Mouse (Mus musculus) spleen, adult 18-20 months (tissue): ENCODE measurements around the gene Ankrd12.

ENCODE experiments used
- DNase-seq, 2 experiments: peaks; one replicate each; pipeline ENCODE4 v3.0.0; 2022; ENCODE audit warnings: mixed read lengths in 2 of 2

The Ankrd12 gene

DNA sequence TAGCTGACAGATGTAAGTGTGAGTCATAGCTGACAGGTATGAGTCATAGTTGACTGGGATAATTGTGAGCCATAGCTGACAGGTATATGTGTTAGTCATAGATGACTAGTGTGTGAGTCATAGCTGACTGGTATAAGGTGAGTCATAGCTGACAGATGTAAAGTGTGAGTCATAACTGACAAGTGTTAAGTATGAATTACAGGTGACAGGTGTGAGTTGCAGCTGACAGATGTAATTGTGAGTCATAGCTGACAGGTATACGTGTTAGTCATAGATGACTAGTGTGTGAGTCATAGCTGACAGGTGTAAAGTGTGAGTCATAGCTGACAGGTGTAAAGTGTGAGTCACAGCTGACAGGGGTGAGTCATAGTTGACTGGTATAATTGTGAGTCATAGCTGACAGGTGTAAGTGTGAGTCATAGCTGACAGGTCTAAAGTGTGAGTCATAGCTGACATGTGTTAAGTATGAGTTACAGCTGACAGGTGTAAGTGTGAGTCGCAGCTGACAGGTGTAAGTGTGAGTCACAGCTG is 115.2 kb downstream of the Ankrd12 start:
- DNase-seq: no peak

DNA sequence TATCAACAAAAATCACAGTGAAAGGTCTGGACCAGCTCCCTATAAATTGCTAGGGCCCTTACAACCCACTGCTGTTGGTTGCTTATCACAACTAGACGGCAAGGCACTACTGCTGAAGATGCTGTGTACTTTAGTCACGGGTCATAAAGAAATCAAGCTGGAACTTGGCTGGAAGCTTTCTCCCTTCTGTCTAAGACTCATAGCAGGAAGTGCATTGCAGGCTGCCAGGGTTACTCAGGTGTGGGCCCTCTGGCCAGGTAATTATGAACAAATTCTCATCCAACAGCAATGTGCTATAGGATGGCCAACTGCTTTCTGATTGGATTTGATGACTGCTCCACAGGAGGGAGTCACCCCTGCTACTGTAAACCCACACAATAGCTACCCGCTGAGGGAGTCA is 117.9 kb downstream of the Ankrd12 start:
- DNase-seq: no peak

DNA sequence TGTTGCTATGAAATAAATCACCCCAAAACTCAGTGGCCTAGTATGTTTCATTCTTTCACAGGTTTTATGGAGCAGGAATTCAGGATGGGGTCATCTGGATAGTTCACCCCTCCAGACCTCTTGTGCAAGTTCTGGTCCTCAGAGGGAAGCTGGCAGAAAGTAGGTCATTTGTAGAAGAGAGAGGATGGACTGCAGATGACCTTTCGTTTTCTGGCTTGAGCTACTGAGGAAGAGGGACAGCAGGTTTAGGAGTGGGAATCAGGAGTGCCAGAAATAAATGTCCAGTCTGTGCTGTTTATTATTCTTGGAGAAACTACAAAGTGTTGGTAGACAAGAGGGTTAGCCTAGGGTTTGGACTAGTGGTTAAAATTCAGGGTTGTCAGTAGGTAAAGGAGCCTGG is 118.5 kb downstream of the Ankrd12 start:
- DNase-seq: no peak

DNA sequence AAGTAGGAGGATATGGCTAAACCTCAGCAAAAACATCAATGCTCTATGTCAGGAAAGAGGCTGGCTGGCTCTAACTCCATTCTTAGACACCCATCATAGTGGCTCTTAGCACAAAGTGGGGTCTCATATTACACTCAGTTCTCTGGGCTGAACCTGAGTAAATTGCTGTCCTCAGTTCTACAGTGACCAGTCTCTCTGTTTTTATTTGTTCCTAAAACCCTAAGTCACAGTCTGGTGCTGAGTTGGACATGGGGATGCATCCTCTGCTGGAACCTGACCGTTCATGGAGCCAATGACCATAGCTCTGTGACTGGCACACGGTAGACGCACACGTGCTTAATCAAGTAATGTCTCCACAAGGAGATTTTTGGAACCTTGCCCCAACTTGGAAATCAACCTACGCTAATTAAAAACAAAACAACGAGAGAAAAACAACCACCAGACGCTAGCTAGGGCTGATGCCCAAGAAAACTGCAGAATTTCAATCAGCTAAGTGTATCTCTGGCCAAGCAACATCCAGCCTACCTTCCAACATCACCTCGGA is 119.0 kb downstream of the Ankrd12 start:
- no peak for DNase-seq

DNA sequence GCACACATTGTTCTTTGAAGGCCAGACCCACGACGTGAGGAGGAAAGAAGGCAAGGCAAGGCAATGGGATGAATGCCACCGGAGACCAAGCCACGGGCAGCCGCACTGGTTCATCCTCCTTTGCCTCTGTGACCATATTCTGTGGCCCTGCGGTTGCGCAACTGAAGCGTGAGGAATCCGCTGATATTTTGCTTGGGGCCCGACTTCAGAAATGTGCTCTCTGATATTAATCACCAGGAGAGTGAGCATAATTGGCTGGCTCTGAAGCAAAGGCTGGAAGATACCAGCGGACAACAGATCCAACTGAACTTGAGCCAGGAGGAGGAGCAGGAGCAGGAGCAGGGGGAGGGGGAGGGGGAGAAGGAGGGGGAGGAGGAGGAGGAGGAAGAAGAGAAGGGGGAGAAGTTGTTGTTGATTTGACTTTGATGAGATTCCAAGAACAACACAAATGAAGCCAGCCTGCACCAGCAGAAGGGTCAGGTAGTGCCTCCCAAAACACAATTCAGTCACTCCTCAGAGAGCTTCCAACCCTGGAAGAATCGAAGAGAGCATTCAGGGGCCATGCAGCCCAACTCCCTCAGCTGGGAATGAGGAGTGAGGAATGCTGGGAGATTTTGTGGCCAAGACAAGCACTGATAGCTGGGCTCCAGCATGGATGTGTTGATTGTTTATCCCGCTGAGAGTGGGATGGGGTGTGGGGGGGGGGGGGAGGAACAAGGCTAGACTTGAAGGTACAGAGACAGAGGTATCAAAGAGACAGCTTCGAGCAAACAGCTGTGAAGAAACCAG is 119.7 kb downstream of the Ankrd12 start:
- no peak for DNase-seq

DNA sequence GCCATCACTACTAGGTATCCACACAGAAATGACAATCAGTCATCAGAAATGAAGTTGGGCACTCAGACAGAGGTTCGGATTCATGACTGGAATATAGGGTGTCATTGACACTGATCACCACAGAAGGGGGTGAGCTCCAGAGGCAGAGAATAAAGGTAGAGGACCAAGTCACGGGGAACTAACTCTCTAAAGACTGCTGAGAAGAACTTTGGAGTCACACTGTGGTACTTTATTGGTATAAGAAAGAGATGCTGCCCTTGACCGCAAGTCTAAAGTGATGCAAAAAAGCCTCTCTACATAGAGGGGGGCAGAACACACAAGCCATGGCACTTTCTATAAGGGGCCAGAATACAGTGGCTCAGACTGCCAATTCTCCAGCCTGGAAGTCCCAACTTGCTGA is 120.7 kb downstream of the Ankrd12 start:
- no peak for DNase-seq

DNA sequence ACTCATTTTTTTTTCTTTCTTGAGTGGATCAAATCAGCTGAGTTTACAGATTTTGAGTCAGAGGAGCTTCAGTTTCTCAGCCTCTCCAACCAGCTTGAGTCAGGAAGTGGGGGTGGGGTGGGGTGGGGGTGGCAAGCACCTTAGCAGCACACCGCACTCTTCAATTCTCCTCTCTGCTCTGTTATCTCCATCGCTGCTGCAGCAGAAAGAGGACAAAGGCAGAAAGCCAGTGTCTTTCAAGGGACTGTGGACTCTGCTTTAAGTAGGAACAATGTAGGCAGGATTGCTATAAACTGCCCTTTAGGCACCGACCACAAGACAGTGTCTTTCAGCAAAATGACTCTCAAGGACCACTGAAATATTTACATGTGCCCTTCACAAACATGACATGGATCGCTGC is 122.9 kb downstream of the Ankrd12 start:
- no peak for DNase-seq

DNA sequence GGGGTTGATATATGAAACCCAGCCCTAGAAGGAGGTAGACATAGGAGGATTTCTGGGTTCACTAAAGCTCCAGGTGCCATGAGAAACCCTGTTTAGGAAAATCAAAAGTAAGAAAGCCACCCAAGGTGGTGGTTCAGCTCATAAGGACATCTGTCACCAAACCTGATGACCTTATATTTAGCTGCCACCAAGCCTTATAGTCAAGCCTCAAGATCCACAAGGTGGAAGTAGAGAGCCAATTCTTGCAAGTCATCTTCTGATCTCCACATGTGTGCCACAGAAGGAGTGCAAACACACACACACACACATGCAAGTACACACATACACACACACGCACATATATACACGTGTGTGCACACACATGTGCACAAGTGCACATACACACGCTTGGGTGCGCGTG is 124.8 kb downstream of the Ankrd12 start:
- DNase-seq: no peak

DNA sequence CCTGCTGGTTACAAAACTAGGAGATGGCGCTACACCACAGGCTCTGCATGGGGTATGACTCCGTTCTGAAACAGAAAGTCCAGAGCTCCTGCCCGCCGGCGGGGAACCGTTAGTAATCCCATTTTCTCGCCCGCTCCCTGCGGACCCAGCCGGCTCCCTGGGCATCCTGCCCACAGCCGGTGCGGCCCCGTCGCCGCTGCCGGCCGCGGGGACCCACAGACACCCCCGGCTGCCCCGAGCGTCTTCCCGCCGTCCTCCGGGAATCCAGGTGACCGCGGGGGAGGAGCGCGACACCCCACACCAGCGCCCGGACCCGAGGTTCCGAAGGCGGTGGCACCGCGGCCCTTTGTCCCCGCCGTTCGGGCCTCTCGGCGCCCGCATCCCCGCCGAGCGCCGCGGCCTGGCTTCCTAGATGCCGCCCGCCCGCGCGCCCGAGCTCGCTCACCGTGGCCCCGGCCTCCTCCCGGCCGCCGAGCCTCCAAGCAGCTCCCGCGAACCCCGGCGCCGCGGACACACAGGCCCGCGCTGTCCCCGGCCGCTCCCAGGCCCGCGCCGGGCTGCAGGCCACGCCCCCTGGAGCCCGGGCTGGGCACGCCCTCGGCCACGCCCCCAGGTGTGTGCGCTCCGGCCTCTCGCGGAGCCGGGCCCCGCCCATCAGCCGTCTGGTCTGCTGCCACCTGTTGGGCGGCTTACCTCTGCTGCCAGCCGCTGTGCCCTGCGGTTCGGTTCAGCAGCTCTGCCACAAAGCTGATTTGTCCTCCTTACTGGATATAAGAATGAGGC is 126.1 kb downstream of the Ankrd12 start, which contains the start of gene Twsg1:
Twsg1 (minus strand) TSS at position 605 of the 783 bp plus-strand sequence.
- peak; percentile 93 to 98 for DNase-seq

DNA sequence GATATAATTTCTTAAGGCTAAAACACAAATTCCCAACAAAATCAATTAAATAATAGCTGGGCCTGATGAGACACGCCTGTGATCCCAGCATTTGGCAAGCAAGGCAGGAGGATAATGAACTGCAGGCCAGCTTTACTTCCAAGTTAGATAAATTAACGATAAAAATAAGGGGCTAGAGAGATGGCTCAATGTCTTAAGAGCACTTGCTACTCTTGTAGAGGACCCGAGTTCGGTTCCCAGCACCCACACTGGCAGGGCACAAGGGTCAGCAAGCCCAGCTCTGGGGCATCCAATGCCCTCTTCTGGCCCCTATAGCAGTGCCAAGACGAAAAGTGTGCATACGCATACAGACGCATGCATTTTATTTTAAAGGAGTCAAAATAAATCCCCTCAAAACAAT is 126.7 kb downstream of the Ankrd12 start:
- DNase-seq: no peak

DNA sequence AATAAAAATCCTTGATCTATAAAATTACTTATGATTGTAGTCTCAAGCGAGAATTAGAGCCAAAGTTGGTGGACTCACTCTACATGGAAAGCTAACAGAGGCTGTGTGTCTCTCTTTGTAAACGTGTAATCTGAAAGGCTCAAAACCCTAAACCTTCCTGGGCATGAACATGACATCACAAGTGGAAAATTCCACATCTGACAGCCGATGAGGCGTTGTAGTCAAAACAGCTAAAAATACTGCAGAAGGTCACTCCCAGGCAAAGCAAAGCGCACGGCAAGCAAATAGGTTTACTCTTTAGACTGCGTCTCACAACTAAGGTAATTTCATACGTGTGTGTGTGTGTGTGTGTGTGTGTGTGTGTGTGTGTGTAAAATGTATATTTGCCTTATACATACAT is 129.6 kb downstream of the Ankrd12 start:
- no peak for DNase-seq

DNA sequence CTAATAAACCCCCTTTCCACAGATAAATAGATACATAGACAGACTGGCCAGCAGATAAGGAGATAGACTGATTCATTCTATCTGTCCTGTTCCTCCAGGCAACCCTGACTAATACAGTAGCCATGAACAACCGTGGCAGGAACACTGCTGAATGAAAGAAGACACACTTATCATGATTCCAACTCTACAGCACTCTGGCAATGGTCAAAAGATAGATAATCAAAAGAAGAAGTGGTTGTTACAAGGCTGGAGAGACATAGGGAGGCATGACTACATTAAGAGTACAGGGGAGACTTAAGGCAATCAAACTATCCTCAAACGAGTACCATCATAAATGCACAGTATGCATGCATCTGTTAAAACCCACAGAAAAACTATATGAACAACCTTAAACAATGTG is 131.5 kb downstream of the Ankrd12 start:
- no peak for DNase-seq

DNA sequence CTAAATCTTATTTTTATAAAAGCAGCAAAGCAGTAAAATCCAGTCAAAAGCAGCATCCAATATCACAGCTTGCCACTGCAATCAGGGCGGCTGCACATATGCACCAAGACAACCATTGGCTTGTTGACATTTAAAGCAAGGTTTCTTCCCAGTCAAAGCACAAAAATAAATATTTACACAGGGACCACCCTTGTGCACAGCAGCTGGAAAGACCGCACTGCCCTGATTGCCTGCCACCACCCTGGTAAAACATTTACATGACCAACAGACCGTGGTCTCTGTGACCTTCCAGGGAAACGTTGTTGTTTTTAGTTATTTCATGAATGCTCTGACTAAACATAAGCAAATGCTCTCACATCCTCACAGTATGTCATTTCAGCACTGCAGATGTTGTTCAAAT is 134.5 kb downstream of the Ankrd12 start:
- DNase-seq: no peak

DNA sequence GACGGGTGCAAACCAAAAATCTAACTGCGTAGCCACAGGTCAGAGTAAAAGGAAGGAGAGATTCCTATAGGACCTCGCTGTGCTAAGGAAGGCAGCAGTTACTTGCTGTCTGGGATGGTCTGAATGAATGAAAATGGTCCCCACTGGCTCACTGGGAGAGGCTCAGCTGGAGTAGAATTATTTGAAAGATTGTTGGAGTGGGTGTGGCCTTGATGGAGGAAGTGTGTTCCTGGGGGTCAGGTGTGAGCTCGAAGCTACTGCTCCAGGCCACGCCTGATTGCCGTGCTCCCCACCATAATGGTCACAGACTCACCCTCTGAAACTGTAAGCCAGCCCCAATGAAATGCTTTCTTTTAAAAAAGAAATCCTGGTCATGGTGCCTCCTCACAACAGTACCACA is 135.6 kb downstream of the Ankrd12 start:
- no peak for DNase-seq

DNA sequence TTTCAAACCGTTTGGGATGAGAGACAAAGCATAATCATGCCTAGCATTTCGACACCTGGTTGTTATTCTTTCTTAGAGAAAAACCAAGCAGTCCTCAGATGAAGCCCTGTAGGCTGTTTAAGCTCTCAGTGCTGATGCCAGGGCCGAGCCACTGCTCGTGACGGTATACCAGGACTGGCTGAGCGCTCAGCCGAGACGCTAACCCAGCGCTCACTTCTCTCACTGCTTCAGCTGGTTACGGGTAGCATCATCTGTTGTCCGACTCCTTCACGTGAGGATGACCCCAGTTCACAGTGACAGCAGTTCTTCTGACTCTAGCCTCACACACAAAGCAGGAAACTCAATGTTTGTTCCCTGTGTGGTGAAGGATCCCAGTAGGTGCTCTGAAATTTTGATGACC is 136.7 kb downstream of the Ankrd12 start:
- DNase-seq: no peak

DNA sequence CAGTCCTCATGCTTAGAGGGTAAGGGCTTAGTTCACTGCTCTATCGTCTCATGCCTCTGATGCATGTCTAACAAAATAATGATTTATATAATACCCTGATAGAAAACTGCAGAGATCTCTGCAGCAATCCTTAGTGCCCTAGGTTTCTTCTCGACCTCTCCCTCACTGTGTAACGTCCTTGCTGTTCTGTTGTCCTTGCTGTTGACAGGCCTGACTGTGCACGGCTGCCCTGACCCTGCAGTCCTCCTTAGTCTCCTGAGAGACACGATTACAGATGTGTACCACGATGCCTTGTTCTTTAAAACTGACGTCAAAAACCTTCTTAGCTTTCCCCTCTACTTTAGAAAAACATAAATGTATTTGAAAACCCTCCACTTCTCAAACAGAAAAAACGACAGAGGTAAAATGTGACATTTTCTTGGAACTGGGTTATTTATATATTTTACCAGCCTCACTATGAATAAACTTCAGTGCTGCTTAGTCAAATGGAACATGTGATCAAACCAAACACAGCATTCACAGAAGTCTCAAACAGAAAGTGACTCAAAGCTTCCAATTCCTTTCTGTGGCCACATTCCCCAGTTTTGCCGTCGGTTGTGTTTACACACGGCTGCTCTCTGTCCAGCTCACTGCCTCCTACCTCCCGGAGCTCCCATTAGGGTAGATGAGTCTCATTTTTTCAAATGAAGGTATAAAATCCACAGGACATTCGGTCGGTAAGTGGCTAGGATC is 137.3 kb downstream of the Ankrd12 start:
- no peak for DNase-seq

DNA sequence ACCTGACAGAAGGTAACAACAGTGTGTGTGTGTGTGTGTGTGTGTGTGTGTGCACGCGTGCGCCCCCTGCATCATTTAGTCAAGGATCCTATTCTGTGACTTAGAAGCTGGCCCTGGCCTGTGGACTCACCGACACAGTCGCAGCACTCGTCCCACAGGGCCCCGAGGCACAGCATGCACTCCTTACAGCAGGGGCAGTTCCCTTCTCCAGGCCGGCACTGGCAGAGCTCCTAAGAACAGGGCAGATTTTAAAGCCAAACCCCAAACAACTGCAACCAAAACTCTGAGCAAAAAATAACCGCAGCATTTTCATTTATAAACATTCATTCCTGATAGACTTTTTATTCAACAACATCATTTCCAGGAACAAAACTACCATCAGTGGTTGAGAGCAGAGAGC is 139.2 kb downstream of the Ankrd12 start:
- DNase-seq: no peak

DNA sequence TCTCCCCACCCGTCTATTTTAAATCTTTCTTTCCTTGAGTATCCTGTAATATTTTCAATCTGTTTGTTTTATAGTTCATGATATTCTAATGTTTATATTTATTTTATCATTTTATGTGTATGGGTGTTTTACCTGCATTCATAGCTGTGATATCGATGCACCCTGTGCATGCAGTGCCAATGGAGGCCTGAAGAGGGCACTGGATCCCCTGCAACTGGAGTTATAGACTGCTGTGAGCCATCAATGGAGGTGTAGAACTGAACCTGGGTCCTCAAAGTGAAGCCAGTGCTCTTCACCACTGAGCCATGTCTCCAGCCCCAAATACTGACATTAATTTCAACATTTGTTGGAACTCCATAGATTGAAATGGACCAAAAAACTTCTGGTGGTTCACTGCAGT is 143.1 kb downstream of the Ankrd12 start:
- no peak for DNase-seq

DNA sequence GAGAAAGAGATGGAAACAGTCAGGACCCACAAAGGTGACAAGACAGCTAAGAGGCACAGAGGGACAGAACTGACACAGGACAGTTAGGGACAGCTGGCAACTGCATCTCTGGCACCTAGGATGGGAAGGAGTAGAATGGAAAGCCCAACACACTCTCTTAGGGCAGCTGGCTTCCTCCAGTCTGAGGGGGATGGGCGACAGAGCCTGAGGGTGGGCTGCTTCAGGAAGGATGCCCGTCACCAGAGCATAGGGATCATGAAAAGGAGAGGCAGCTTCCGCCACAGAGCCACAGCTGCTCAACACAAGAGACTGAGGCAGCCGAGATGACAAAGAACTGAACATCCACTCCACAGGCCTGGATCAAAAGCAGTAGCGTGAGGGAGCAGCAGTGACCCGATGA is 145.4 kb downstream of the Ankrd12 start:
- DNase-seq: no peak

DNA sequence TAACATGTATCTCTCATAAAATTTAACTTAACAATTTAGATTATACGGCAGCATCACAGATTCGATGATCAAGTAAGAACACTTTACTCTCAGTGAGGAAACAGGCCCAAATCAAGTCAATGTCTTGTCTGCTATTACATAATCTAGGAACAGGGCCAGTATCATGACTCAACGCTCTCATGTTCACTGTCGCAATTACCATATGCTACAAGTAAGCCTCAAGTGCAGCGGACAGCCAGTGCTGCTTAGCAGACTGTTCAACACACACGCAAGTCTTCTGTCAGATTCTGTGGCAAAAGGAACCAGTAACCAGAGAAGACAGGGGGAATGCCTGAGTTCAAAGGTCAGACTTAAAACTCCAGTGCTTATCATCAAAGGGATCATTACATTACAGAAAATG is 145.9 kb downstream of the Ankrd12 start:
- no peak for DNase-seq

DNA sequence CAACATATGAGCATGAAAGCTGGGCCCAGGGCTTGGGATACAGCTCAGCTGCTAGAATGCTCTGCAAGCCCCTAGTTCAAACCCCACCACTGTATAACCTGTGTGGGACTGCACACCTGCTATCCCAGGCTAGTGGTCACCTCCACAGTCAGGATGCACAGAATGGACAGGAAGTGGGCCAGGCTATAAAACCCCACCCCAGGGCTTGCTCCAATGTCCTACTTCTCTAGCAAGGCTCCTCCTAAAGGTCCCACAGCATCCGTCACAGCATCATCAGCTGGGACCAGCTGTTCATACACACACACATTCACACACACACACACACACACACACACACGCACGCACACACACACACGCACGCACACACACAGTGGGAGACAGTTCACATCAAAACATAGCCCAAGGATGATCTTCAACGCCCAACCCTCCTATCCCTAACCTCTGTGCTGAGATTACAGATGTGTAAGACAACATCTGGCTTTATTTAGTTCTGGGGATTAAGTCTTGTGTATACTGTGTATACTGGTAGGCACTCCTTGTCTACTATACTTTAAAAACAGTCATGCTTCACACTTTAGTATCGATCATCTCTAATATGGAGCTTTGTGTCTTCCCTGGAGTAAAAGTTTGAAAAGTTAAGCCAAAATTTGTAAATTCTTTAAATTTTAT is 146.6 kb downstream of the Ankrd12 start:
- no peak for DNase-seq

DNA sequence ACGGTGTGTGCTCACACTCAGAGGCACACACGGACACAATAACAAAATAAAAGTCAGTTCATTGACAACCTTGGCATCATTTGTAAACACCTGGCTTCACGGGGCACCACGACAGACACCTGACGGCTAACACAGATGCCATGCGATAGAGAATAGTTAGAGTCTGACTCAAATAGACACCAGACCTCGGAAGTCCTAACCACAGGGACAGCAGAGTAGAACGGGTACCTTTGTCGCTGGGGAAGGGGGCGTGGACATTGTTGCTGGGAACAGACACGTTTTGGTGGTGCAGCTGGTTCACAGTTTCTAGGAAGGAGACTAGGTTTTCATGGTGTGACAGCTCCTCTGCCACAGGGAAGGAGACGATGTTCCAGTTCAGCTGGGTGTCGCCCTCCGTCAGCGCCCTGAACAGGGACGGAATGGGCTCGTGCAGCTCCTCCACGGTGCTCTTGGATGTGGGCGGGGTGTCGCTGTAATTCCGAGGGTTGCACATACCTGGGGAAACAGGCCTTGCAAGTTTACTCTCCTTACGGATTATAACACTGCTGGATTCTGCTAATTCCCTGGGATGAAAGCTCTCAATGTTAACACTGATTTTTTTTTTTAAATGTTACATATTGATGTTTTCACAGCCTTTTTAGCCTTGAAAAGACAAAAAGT is 147.4 kb downstream of the Ankrd12 start:
- DNase-seq: no peak
